18 mouse cellular contexts compared by ENCODE assay signal in genomic region chr11:53337684-53338083, GRCm38 (mm10).
"Had no signal": no experiment of that assay in that cellular context is flagged by ENCODE, and none has a peak within 500 bp of the region (broad histone marks: within the 10 kb centered on the region; RNA-seq: fewer than 3 reads in every experiment).

No protein-coding gene starts in this region.

- H3K27me3 ChIP-seq: midbrain, embryonic 13.5 days; neural tube, embryonic 13.5 days; neural tube, embryonic 15.5 days had no signal

- DNase-seq: lung, adult 18-20 months; lung, embryonic 14.5 days; lung, postnatal 10 days; lung, postnatal 4 days; retina, postnatal 1 day; right cerebral cortex, adult 18-20 months; right cerebral cortex, postnatal 25 days; right cerebral cortex, postnatal 4 days; spleen, adult 18-20 months; thymus, adult 18-20 months; thymus, postnatal 14 days; thymus, postnatal 36 days had no signal

- H3K9ac ChIP-seq: lung, embryonic 14.5 days; midbrain, embryonic 13.5 days; neural tube, embryonic 13.5 days; neural tube, embryonic 15.5 days had no signal

- H3K4me3 ChIP-seq: midbrain, embryonic 10.5 days; midbrain, embryonic 13.5 days; myocyte; neural tube, embryonic 13.5 days; neural tube, embryonic 15.5 days had no signal

- H3K4me1 ChIP-seq: midbrain, embryonic 13.5 days; neural tube, embryonic 13.5 days; neural tube, embryonic 15.5 days had no signal

- ATAC-seq: midbrain, embryonic 13.5 days; midbrain, embryonic 16.5 days had no signal

- H3K36me3 ChIP-seq: neural tube, embryonic 15.5 days had no signal

- H3K9me3 ChIP-seq: midbrain, embryonic 10.5 days; midbrain, embryonic 13.5 days; neural tube, embryonic 13.5 days; neural tube, embryonic 15.5 days had no signal

- H3K27ac ChIP-seq: midbrain, embryonic 10.5 days; midbrain, embryonic 13.5 days; neural tube, embryonic 13.5 days; neural tube, embryonic 15.5 days had no signal

- H3K4me2 ChIP-seq: lung, embryonic 14.5 days; midbrain, embryonic 13.5 days; neural tube, embryonic 13.5 days; neural tube, embryonic 15.5 days had no signal
